Mouse (Mus musculus) liver (tissue): ENCODE measurements at regions not wholly inside any gene's neighbourhood (a gene's known extent, or its start where the extent isn't known, plus 50 kb on each side); places are given as distances from the start of the nearest gene placed in this dataset.

Experiments used
- DNase-seq: peaks from one replicate; pipeline ENCODE4 v3.0.0-alpha.2; 2020; ENCODE audit warnings: mixed read lengths

GRCm38 (mm10) chr5:73797980-73798379 lies 146.8 kb downstream of the Spata18 start:
- no peak for DNase-seq

GRCm38 (mm10) chr5:73803431-73803830 lies 152.3 kb downstream of the Spata18 start:
- DNase-seq = no peak

GRCm38 (mm10) chr5:73804556-73805230 lies 153.5 kb downstream of the Spata18 start:
- no peak for DNase-seq

DNA sequence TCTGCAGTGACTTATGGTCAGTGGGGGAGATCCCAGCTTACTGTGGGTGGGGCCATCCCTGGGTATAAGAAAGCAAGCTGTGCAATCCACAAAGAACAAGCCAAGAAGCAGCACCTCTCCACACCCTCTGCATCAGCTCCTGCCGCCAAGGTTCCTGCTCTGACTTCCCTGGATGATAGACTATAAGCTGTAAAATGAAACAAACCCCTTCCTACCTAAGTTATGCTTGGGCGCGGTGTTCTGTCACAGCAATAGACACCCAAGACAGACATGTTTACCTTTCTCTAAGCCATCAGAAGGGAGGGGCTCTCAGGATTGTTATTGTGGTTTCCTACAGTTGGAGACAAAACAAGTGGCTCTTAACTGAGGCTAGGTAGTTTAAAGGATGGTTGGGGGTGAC lies 159.5 kb downstream of the Spata18 start:
- no peak for DNase-seq

DNA sequence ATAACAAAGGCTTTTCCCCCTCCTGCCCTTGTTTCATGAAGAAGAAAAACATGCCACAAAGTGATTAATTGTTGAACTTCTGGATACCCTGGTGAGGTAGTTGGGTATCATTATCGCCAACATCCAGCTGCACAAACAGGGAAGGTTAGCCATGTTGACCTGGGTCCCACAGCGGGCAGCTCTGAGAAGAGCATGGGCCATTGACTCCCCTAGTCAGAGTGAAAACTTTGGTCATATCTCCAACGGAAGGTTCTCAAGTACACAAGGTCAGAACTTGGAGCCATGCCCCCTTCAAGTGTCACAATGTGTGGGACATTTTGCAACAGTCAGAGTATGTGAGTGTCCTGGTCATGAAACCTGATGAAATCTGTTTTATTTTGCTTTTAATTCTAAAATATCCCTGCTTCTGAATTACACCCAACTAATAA lies 159.9 kb downstream of the Spata18 start:
- no peak for DNase-seq

- no peak for DNase-seq
Observed at GRCm38 (mm10) chr5:73815752-73816151, 164.6 kb downstream of the Spata18 start.

DNA sequence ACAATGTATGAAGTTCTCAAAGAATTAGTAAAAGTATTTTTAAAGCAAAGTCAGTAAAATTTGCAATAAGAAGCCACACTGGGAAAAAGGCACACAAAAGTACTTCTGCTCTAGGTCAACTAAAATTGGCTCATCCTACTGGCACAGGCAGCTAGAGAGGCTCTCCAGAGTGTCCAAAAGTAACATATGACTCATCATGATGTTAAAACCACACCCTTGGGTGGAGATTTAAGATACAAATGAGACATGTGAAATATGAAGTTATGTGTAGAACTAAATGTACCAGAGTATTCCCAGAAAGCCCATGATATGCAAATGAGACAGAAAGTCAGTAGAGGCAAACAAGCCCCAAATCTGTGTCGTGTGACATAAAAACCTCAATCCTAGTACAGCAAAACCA lies 166.0 kb downstream of the Spata18 start:
- no peak for DNase-seq

DNA sequence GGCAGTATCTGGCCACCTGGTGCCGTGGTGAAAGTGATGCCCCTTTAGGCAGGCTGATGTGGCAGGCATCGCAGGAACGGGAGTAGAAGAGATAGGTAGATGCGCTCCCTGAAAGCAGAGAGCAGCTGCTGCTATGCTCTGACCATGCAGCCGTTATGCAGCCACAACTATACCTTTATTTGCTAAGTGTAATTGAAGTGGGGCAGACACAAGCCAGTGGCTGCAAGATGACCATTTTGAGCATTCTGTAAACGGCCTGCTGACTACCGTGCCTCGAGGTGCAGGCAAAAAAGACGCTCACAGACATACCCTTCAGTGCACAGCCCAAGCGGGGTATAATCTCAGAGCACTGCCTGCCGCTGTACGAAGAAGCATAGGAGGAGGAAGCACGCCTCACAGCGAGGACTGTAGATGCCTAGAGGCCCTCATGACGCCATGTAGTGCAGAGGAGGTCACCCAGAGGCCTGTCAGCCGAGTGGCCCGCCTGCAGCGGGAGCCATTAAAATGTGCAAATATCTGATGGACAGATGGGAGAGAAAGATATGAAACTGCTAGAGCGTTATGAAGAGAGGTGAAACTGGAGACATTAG lies 170.9 kb downstream of the Spata18 start:
- DNase-seq = no peak

DNA sequence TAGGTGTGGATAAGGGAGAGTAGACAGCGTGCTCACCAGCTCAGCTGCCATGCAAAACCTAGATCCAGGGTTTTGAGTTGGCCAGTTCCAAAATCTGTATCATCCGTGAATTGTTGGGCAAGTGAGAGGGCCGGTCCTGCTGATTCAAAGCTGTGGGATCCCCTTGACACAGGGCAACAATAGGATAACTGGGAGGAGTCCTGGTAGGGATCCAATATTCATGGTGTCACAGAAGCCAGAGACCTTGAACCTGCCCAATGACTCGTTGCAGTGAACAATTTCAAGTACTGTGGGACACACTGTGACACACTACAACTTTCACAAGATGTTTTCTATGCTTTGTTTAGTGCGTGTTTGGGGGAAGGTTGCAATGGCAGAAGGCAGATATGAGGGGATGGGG lies 172.2 kb downstream of the Spata18 start:
- no peak for DNase-seq

GRCm38 (mm10) chr5:73826941-73827340 lies 175.8 kb downstream of the Spata18 start:
- no peak for DNase-seq

DNA sequence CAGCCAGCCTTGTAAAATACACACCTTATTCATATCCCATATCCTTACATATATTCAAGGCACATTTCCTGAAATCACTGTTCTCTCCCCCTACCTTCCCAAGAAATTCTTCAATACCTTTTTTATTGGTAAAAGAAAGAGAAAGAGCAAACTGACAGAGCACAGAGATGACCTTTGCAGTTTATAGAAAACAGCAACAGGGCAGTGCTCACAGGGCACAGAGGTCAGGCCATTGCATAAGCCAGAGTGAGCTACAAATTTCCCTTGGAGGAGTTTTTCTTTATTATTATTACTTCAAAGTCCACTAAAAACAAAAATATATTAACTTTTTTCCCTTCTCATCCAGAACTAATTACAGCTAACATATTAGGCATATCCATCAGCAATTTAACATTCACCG lies 182.5 kb downstream of the Spata18 start:
- DNase-seq = no peak

DNA sequence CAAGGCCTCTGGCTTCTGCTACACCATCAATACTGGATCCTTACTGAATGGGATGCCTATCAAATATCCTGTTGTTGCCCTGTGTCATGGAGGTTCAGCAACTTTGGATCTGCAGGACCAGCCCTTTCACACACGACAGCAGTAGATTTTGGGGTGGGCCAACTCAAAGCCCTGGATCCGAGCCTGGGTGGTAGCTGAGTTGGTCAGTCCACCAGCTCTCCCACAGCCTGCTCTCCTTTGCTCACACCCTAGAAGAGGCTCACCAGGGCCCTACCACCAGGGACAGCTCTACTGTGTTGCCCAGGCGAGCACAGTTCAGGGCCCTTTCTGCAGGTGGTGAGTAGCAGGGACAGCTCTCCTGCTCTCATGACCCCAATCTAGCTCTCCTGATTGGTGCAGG lies 192.6 kb downstream of the Spata18 start:
- no peak for DNase-seq

DNA sequence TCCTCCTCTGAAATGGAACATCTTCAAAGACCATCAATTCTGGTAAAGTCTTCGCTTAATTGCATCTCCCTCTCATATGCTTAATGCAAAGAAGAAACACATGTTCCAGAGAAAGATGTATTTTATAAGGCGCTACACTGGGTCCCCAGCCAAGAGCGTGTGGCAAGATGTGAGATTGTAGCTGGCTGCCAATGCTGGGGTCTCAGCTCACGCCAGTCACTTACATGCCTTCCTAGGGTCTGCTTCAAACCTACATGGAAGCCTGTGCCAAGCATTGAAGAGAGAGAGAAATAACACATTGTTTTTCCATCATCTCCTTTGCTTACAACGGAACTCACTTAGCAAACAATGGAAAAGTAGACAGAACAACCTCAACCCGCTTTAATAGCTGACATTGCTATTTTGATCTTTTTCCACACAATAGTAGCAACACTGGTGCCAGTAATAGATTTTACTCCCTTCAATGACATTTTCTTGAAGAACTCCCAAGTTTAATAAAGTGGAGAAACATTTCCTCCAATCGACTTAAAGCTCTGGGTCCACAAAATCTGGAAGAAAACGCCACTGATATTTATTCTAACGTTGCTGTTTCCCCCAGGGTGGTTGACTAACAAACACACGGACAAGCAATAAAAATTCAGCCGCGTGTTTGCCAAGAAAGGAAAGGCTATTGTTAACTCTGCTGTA lies 195.1 kb downstream of the Spata18 start:
- no peak for DNase-seq

GRCm38 (mm10) chr5:73846783-73847151 lies 195.6 kb downstream of the Spata18 start:
- DNase-seq = no peak

GRCm38 (mm10) chr5:73851501-73851900 lies 200.3 kb downstream of the Spata18 start:
- no peak for DNase-seq

DNA sequence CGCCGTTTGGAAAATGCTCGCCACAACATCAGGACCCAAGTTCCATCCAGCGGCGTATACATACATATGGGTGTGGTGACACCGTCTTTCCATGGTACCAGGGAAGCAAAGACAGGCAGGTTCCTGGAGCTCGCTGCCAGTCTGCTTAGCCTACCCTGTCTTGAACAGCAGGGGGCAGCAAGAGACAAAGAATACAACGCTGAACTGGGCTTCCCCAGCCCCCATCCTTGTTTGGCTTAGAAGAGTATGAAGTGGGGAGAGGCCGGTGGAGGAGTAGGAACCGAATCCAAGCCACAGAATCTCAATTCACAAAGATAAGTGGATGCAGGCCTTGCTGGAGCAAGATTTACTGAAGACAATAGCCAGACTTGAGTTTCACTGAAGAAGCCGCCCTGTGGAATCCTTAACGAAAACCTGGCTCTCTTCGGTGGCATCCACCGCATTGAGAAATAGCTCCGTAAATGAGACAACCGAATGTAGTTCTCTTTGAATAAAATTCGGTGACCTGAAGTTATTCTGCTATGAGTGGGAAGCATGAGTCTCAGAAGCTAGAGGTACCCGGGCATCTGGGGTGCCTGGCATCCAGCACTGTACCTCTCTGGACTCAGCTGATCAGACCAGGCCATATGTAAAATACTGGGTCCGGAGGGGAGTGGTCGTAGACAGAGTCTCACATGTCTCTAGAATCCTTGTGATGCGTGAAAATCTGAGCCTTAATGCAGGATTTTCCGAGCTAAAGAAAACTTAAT lies 203.0 kb downstream of the Spata18 start:
- DNase-seq = peak; percentile 67

GRCm38 (mm10) chr5:73854774-73855371 lies 203.7 kb downstream of the Spata18 start:
- DNase-seq = peak; percentile 38

DNA sequence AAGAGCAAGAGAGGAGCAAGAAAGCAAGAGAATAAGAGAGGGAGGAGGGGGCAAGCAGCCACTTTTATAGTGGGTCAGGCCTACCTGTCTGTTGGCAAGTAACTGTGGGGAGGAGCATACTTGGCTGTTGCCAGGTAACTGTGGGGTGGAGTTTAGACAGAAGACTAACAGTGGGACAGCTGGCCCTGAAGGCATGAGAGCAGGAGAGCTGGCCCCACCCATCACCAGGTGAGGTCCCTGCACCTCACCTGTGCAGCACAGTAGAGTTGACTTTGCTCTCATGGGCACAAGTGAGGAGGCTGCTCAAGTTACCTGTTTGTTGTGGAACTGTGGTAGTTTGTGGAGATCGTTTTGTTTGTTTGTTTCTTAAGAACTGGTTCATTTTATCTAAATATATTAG lies 208.1 kb downstream of the Spata18 start:
- DNase-seq = no peak

DNA sequence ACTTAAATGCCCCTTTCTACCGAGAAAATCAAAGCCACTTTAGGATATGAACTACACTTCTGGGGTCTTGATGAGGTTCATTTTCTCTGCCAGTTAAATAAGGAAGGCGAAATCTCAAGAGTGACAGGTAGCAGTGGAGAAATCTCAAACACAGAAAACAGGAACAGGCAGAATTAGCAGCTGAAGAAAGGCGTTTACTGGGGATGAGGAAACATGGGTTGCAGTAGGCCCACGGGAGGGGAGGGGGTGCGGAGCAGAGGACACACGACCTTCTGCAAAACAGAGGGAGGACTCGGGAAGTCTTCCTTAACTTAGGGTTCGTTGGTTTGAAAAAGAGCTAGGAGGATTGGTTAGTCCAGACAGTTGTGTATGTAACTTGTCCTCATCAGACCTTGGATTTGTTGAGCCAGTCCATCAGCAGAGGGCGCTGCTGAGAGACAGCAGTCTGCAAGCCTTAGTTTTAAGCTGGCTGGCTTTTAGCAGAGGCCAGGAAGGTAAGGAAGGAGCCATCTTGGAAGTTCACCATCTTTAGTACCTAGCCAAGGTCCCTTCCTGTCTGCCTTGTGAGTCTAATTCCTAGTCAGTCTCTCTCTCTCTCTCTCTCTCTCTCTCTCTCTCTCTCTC lies 204.0 kb downstream of the Usp46 start:
- DNase-seq = peak; percentile 51

DNA sequence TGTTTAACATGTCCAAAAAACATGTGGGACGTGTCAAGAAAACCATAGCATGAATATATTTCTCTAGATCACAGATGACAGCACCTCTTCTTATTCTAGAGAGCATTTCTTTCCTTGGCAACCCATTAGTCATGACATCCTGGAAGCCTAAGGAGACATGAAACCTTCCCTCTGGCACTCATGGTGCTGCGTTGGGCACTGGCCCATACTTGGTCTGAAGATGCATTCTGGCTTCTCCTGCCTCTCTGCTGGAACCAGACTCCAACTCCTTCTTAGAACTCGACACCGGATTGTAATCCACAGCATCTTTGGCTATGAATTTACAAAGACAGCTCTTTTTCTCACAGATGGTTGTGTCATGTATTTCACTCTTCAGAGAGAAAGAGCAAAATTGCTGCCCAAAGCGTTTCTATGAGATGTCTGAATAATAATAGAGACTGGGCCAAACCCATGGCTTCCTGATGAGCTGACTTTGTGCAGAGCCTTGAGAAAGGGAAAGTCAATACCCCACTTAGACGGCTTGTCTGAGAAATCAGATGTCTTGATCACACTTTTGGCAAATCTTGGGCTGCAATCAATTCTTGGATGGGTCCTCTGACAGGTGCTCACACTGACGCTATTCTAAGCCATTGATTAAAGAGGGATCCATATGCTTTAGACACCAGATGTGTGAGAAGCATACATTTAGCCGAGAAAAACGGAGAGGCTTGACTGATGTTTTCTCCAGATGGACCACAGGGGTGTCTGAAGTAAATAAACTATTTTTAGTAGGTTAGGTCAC lies 195.4 kb downstream of the Usp46 start:
- no peak for DNase-seq

GRCm38 (mm10) chr5:73874770-73875169 lies 193.5 kb downstream of the Usp46 start:
- no peak for DNase-seq

- DNase-seq = no peak
Observed at GRCm38 (mm10) chr5:73875847-73876246, 192.4 kb downstream of the Usp46 start.
